Mouse (Mus musculus): ENCODE data around the gene Phf11c. TPM values are rescaled to one million over a fixed set of nuclear protein-coding genes. Genes with fewer than 3 reads are reported as not detected.

The Phf11c gene
- polyA plus RNA-seq (2012; rRNA removed), result 0.36 and 0.70 TPM in 2 replicates

GRCm38 (mm10) chr14:59395281-59395680 lies at the start of gene Phf11c:
Phf11c (minus strand) TSS chr14:59395381.
- 90% methylated on average over 3 of the region's 3 CpGs for WGBS
- Histone ChIP-seq H3K4me1 (ENCODE audit: control insufficient read depth, insufficient read depth, low read length) (no peaks in the 10 kb centered on the region; the same call in 1 of the 2 replicates), H3K4me3 (replicated peaks; ENCODE audit: extremely low read depth, low read depth, low read length) (no peak within 1 kb of the TSS)
- TF ChIP-seq POLR2A (IDR thresholded peaks at IDR 0.05; ENCODE audit: borderline replicate concordance, extremely low read depth, low read depth, low read length), result no peak
- no peak for TF ChIP-seq CTCF (IDR thresholded peaks at IDR 0.05; ENCODE audit: insufficient read depth, low read length)
- DNase-seq, result no peak

GRCm38 (mm10) chr14:59441472-59441805 lies 46.3 kb upstream of the Phf11c start:
- 7% methylated on average over 6 of the region's 6 CpGs for WGBS
- TF ChIP-seq POLR2A (IDR thresholded peaks at IDR 0.05; ENCODE audit: borderline replicate concordance, extremely low read depth, low read depth, low read length), result no peak
- no peak for TF ChIP-seq CTCF (IDR thresholded peaks at IDR 0.05; ENCODE audit: insufficient read depth, low read length)
- Histone ChIP-seq H3K4me3 (replicated peaks; ENCODE audit: extremely low read depth, low read depth, low read length) (peak overlapping the region; percentile 85), H3K4me1 (ENCODE audit: control insufficient read depth, insufficient read depth, low read length) (peaks cover 2% of the 10 kb centered on the region)
- no peak for DNase-seq

GRCm38 (mm10) chr14:59440558-59441471 lies 45.6 kb upstream of the Phf11c start, which contains the start of the genes Setdb2 and Cab39l:
Setdb2 (minus strand) TSS chr14:59440884.
Cab39l (plus strand) TSS chr14:59440972.
- WGBS, result under 1% methylated on average over 66 of the region's 66 CpGs

GRCm38 (mm10) chr14:59440039-59440438 lies 44.9 kb upstream of the Phf11c start:
- H3K4me3 ChIP-seq (replicated peaks; ENCODE audit: extremely low read depth, low read depth, low read length), result peak overlapping the region; percentile 89
- DNase-seq, result no peak
- 2% methylated on average over 7 of the region's 7 CpGs for WGBS
- peaks cover 2% of the 10 kb centered on the region for H3K4me1 ChIP-seq (ENCODE audit: control insufficient read depth, insufficient read depth, low read length)
- no peak for TF ChIP-seq POLR2A (IDR thresholded peaks at IDR 0.05; ENCODE audit: borderline replicate concordance, extremely low read depth, low read depth, low read length)
- no peak for TF ChIP-seq CTCF (IDR thresholded peaks at IDR 0.05; ENCODE audit: insufficient read depth, low read length)

More at GRCm38 (mm10) chr14:59440558-59441471, 45.6 kb upstream of the Phf11c start, which contains the start of the genes Setdb2 and Cab39l:
- TF ChIP-seq CTCF (IDR thresholded peaks at IDR 0.05; ENCODE audit: insufficient read depth, low read length) (no peak), POLR2A (IDR thresholded peaks at IDR 0.05; ENCODE audit: borderline replicate concordance, extremely low read depth, low read depth, low read length) (peak; percentile 93)
- Histone ChIP-seq H3K4me1 (ENCODE audit: control insufficient read depth, insufficient read depth, low read length) (peaks cover 2% of the 10 kb centered on the region), H3K4me3 (replicated peaks; ENCODE audit: extremely low read depth, low read depth, low read length) (peak within 1 kb of the TSS; percentile 89)
- peak; percentile 95 for DNase-seq

- DNase-seq, result no peak
- WGBS, result 49% methylated on average over 2 of the region's 2 CpGs
- Histone ChIP-seq H3K4me1 (ENCODE audit: control insufficient read depth, insufficient read depth, low read length) (peaks cover 2% of the 10 kb centered on the region), H3K4me3 (replicated peaks; ENCODE audit: extremely low read depth, low read depth, low read length) (no peak overlapping the region)
- TF ChIP-seq CTCF (IDR thresholded peaks at IDR 0.05; ENCODE audit: insufficient read depth, low read length) (no peak), POLR2A (IDR thresholded peaks at IDR 0.05; ENCODE audit: borderline replicate concordance, extremely low read depth, low read depth, low read length) (no peak)
Measured at GRCm38 (mm10) chr14:59438505-59438904, 43.3 kb upstream of the Phf11c start.

- TF ChIP-seq POLR2A (IDR thresholded peaks at IDR 0.05; ENCODE audit: borderline replicate concordance, extremely low read depth, low read depth, low read length) (no peak), CTCF (IDR thresholded peaks at IDR 0.05; ENCODE audit: insufficient read depth, low read length) (no peak)
- peaks cover 2% of the 10 kb centered on the region for H3K4me1 ChIP-seq (ENCODE audit: control insufficient read depth, insufficient read depth, low read length)
- 92% methylated on average over 3 of the region's 3 CpGs for WGBS
- H3K4me3 ChIP-seq (replicated peaks; ENCODE audit: extremely low read depth, low read depth, low read length), result no peak overlapping the region
- DNase-seq, result no peak
Measured at GRCm38 (mm10) chr14:59437398-59437797, 42.2 kb upstream of the Phf11c start.

GRCm38 (mm10) chr14:59435206-59435605 lies 40.0 kb upstream of the Phf11c start:
- no peak for TF ChIP-seq CTCF (IDR thresholded peaks at IDR 0.05; ENCODE audit: insufficient read depth, low read length)
- no peak for TF ChIP-seq POLR2A (IDR thresholded peaks at IDR 0.05; ENCODE audit: borderline replicate concordance, extremely low read depth, low read depth, low read length)
- no peak for DNase-seq
- no peak overlapping the region for H3K4me3 ChIP-seq (replicated peaks; ENCODE audit: extremely low read depth, low read depth, low read length)
- peaks cover 2% of the 10 kb centered on the region for H3K4me1 ChIP-seq (ENCODE audit: control insufficient read depth, insufficient read depth, low read length)

GRCm38 (mm10) chr14:59433902-59434301 lies 38.7 kb upstream of the Phf11c start:
- no peak for DNase-seq
- no peak for TF ChIP-seq CTCF (IDR thresholded peaks at IDR 0.05; ENCODE audit: insufficient read depth, low read length)
- no peak for TF ChIP-seq POLR2A (IDR thresholded peaks at IDR 0.05; ENCODE audit: borderline replicate concordance, extremely low read depth, low read depth, low read length)
- Histone ChIP-seq H3K4me1 (ENCODE audit: control insufficient read depth, insufficient read depth, low read length) (no peaks in the 10 kb centered on the region), H3K4me3 (replicated peaks; ENCODE audit: extremely low read depth, low read depth, low read length) (no peak overlapping the region)
- 63% methylated on average over 2 of the region's 2 CpGs for WGBS

GRCm38 (mm10) chr14:59430556-59430955 lies 35.4 kb upstream of the Phf11c start:
- H3K4me1 ChIP-seq (ENCODE audit: control insufficient read depth, insufficient read depth, low read length), result no peaks in the 10 kb centered on the region
- no peak for DNase-seq
- H3K4me3 ChIP-seq (replicated peaks; ENCODE audit: extremely low read depth, low read depth, low read length), result no peak overlapping the region
- TF ChIP-seq CTCF (IDR thresholded peaks at IDR 0.05; ENCODE audit: insufficient read depth, low read length) (no peak), POLR2A (IDR thresholded peaks at IDR 0.05; ENCODE audit: borderline replicate concordance, extremely low read depth, low read depth, low read length) (no peak)
- 89% methylated on average over 1 of the region's 1 CpGs for WGBS

All from lung, adult 2 months (tissue).